Mouse (Mus musculus) ZHBTc4 (cell line): ENCODE measurements around the gene Zfp941.
"Not testable (repeated sequence)": the region's sequence is repeated elsewhere in the genome, so short reads cannot be mapped to it uniquely, and the experiment has no call there.

ENCODE experiments used
- DNase-seq: peaks from one replicate; pipeline ENCODE4 v3.0.0-alpha.2; 2011; ENCODE audit warnings: low read depth, low spot score

The Zfp941 gene

GRCm38 (mm10) chr7:140780548-140780947 is 41.4 kb downstream of the Zfp941 start:
- no peak for DNase-seq

GRCm38 (mm10) chr7:140765888-140766739 is 55.9 kb downstream of the Zfp941 start:
- DNase-seq, result no peak

GRCm38 (mm10) chr7:140765391-140765790 is 56.6 kb downstream of the Zfp941 start:
- not testable (repeated sequence) for DNase-seq

- no peak for DNase-seq
Observed at GRCm38 (mm10) chr7:140763447-140764020, 58.4 kb downstream of the Zfp941 start, which contains the start of gene Cyp2e1. Gene Cyp2e1, plus strand, starts transcription at chr7:140763739.

GRCm38 (mm10) chr7:140760647-140761046 is 61.3 kb downstream of the Zfp941 start:
- no peak for DNase-seq
